Mouse (Mus musculus) ES-Bruce4 (cell line): ENCODE measurements around the gene Lhx6.

Source experiments
- CTCF ChIP-seq: IDR thresholded peaks from one replicate; pipeline ENCODE4 v1.8.1; 2011; ENCODE audit warnings: low read depth, low read length
- EP300 ChIP-seq: IDR thresholded peaks from 2 replicates; pipeline ENCODE4 v1.6.1; 2011; ENCODE audit warnings: low read depth, low read length; ENCODE audit not compliant: insufficient read depth
- POLR2A ChIP-seq: IDR thresholded peaks from one replicate; pipeline ENCODE4 v1.8.1; 2011; ENCODE audit warnings: low read length; ENCODE audit not compliant: insufficient read depth

- TF ChIP-seq POLR2A: no peak
- TF ChIP-seq CTCF: no peak
- TF ChIP-seq EP300: no peak
Observed at GRCm38 (mm10) chr2:36056248-36056647, 49.0 kb downstream of the Lhx6 start.
